8 mouse cellular contexts compared by ENCODE assay signal in genomic region chr16:30603531-30603842, GRCm38 (mm10). TPM values are rescaled to one million over a fixed set of nuclear protein-coding genes. Genes with fewer than 3 reads are reported as not detected.
A peak's percentile ranks its signal among the peaks of the same experiment; 100 is the strongest.
DNase-seq lines count a peak whose midpoint lies in the region; ATAC-seq and TF ChIP-seq lines count a peak whose summit lies in the region.

No protein-coding gene starts in this region.

- no peak for ATAC-seq in forebrain, embryonic 11.5 days (replicated peaks; ENCODE audit: low FRiP score)
- ATAC-seq in forebrain, embryonic 16.5 days = no peak
- no peak for ATAC-seq in heart, embryonic 12.5 days (ENCODE audit: insufficient number of reproducible peaks, low FRiP score)
- no peak for ATAC-seq in liver, embryonic 11.5 days (replicated peaks; ENCODE audit: low FRiP score)
- no peak for ATAC-seq in stomach, postnatal 0 days (ENCODE audit: low FRiP score, low TSS enrichment)
- no peak for ATAC-seq in erythroid progenitor cell, adult 5-6 weeks (replicated peaks; ENCODE audit: low FRiP score, poor library complexity, severe bottlenecking)

- H3K4me2 ChIP-seq in forebrain, embryonic 11.5 days (ENCODE audit: low read depth, low read length, severe bottlenecking) = no peak overlapping the region
- H3K4me2 ChIP-seq in forebrain, embryonic 16.5 days (ENCODE audit: low read length) = no peak overlapping the region
- peak overlapping the region; percentile 57 for H3K4me2 ChIP-seq in heart, embryonic 12.5 days
- H3K4me2 ChIP-seq in liver, embryonic 11.5 days = peak overlapping the region; percentile 81
- peak overlapping the region; percentile 81 for H3K4me2 ChIP-seq in stomach, postnatal 0 days (replicated peaks; ENCODE audit: low read depth)

- no peak for DNase-seq in forebrain, embryonic 11.5 days (ENCODE audit: low spot score)
- DNase-seq in ES-CJ7 (ENCODE audit: low read depth, low spot score) = peak; percentile 37
- DNase-seq in liver, embryonic 11.5 days (ENCODE audit: low spot score) = no peak
- DNase-seq in stomach, postnatal 0 days (ENCODE audit: low spot score) = no peak
- no peak for DNase-seq in left cerebral cortex, postnatal 36 days (ENCODE audit: low spot score in 2 of 2)

- H3K27ac ChIP-seq in forebrain, embryonic 11.5 days (ENCODE audit: low read depth, low read length) = peak overlapping the region; percentile 25; the same call in 1 of the 2 replicates
- H3K27ac ChIP-seq in forebrain, embryonic 16.5 days (ENCODE audit: low read length) = no peak overlapping the region
- 0 out of 2 replicates have a peak overlapping the region, but pooled peaks have one; percentile 17 for H3K27ac ChIP-seq in heart, embryonic 12.5 days (ENCODE audit: poor library complexity, severe bottlenecking)
- H3K27ac ChIP-seq in liver, embryonic 11.5 days (ENCODE audit: low read depth, low read length) = no peak overlapping the region
- H3K27ac ChIP-seq in stomach, postnatal 0 days (replicated peaks) = peak overlapping the region; percentile 73

- no peak overlapping the region for H3K4me3 ChIP-seq in forebrain, embryonic 11.5 days (ENCODE audit: low read depth, low read length)
- no peak overlapping the region for H3K4me3 ChIP-seq in forebrain, embryonic 16.5 days (replicated peaks; ENCODE audit: low read length)
- no peak overlapping the region for H3K4me3 ChIP-seq in heart, embryonic 12.5 days
- no peak overlapping the region for H3K4me3 ChIP-seq in liver, embryonic 11.5 days (ENCODE audit: low read depth, low read length)
- no peak overlapping the region for H3K4me3 ChIP-seq in stomach, postnatal 0 days (ENCODE audit: low read depth, low read length)

- intact Hi-C loops in left cerebral cortex, postnatal 36 days (cut with DNase I) = loop anchor here (5.0 kb wide), 1 partner anchor 69 kb away; no protein-coding TSS in a partner anchor

- no peaks in the 10 kb centered on the region for H3K9me3 ChIP-seq in forebrain, embryonic 11.5 days (ENCODE audit: control insufficient read depth, low read length)
- H3K9me3 ChIP-seq in forebrain, embryonic 16.5 days (ENCODE audit: control insufficient read depth, low read length) = peaks cover 2% of the 10 kb centered on the region; the same call in 1 of the 2 replicates
- H3K9me3 ChIP-seq in heart, embryonic 12.5 days (replicated peaks) = no peaks in the 10 kb centered on the region
- no peaks in the 10 kb centered on the region for H3K9me3 ChIP-seq in liver, embryonic 11.5 days (ENCODE audit: control insufficient read depth, low read length)
- no peaks in the 10 kb centered on the region for H3K9me3 ChIP-seq in stomach, postnatal 0 days (ENCODE audit: control insufficient read depth, low read length)

- TF ChIP-seq CTCF in stomach, postnatal 0 days (IDR thresholded peaks at IDR 0.05; ENCODE audit: low read depth) = no peak

- no peaks in the 10 kb centered on the region for H3K36me3 ChIP-seq in forebrain, embryonic 11.5 days (ENCODE audit: control insufficient read depth, insufficient read depth, low read length)
- H3K36me3 ChIP-seq in forebrain, embryonic 16.5 days (ENCODE audit: control insufficient read depth, insufficient read depth) = no peaks in the 10 kb centered on the region
- no peaks in the 10 kb centered on the region for H3K36me3 ChIP-seq in heart, embryonic 12.5 days
- no peaks in the 10 kb centered on the region for H3K36me3 ChIP-seq in liver, embryonic 11.5 days (ENCODE audit: control insufficient read depth, insufficient read depth, low read length)
- no peaks in the 10 kb centered on the region for H3K36me3 ChIP-seq in stomach, postnatal 0 days (ENCODE audit: control insufficient read depth, insufficient read depth, low read length)

- peaks cover 19% of the 10 kb centered on the region for H3K27me3 ChIP-seq in forebrain, embryonic 11.5 days (ENCODE audit: control insufficient read depth, insufficient read depth, low read length)
- peaks cover 24% of the 10 kb centered on the region for H3K27me3 ChIP-seq in forebrain, embryonic 16.5 days (replicated peaks; ENCODE audit: control insufficient read depth, insufficient read depth, low read length)
- H3K27me3 ChIP-seq in heart, embryonic 12.5 days (replicated peaks) = no peaks in the 10 kb centered on the region
- H3K27me3 ChIP-seq in liver, embryonic 11.5 days (replicated peaks; ENCODE audit: control insufficient read depth, insufficient read depth, low read length) = peaks cover 27% of the 10 kb centered on the region
- no peaks in the 10 kb centered on the region for H3K27me3 ChIP-seq in stomach, postnatal 0 days (ENCODE audit: control insufficient read depth, insufficient read depth, low read length)

- peaks cover 15% of the 10 kb centered on the region for H3K4me1 ChIP-seq in forebrain, embryonic 11.5 days (replicated peaks; ENCODE audit: control insufficient read depth, insufficient read depth, low read length)
- H3K4me1 ChIP-seq in forebrain, embryonic 16.5 days (replicated peaks; ENCODE audit: control insufficient read depth, insufficient read depth, low read length) = peaks cover 30% of the 10 kb centered on the region
- H3K4me1 ChIP-seq in heart, embryonic 12.5 days (replicated peaks) = peaks cover 42% of the 10 kb centered on the region
- H3K4me1 ChIP-seq in liver, embryonic 11.5 days (replicated peaks; ENCODE audit: control insufficient read depth, insufficient read depth, low read length) = peaks cover 24% of the 10 kb centered on the region
- peaks cover 6% of the 10 kb centered on the region; the same call in 1 of the 2 replicates for H3K4me1 ChIP-seq in stomach, postnatal 0 days (replicated peaks; ENCODE audit: control insufficient read depth, insufficient read depth)

- TF ChIP-seq EP300 in stomach, postnatal 0 days (optimal IDR thresholded peaks at IDR 0.05) = no peak

- 74% methylated on average over 9 of the region's 9 CpGs for WGBS in forebrain, embryonic 11.5 days
- WGBS in forebrain, embryonic 16.5 days = 64% methylated on average over 9 of the region's 9 CpGs
- WGBS in heart, embryonic 12.5 days = 64% methylated on average over 9 of the region's 9 CpGs
- 65% methylated on average over 9 of the region's 9 CpGs for WGBS in liver, embryonic 11.5 days
- 50% methylated on average over 9 of the region's 9 CpGs for WGBS in stomach, postnatal 0 days

- no peak overlapping the region for H3K9ac ChIP-seq in forebrain, embryonic 11.5 days (ENCODE audit: low read length)
- no peak overlapping the region for H3K9ac ChIP-seq in forebrain, embryonic 16.5 days (replicated peaks; ENCODE audit: low read depth, low read length)
- no peak overlapping the region for H3K9ac ChIP-seq in heart, embryonic 12.5 days
- no peak overlapping the region for H3K9ac ChIP-seq in liver, embryonic 11.5 days (ENCODE audit: low read depth, low read length)
- peak overlapping the region; percentile 31; the same call in 1 of the 2 replicates for H3K9ac ChIP-seq in stomach, postnatal 0 days (ENCODE audit: low read length)

RNA-seq across cellular contexts. Expression of gene Fam43a, which starts 4.0 kb away (rescaled TPM):
- 5.7 and 6.8 TPM in 2 replicates for polyA plus RNA-seq in forebrain, embryonic 11.5 days (2014; fragmentation: Nextera tagmentation; extraction: Ambion mirVana)
- 11.3 and 12.4 TPM in 2 replicates for polyA plus RNA-seq in forebrain, embryonic 16.5 days (2015; fragmentation: Nextera tagmentation; extraction: Ambion mirVana)
- polyA plus RNA-seq in heart, embryonic 12.5 days (2016; fragmentation: Nextera tagmentation; extraction: Ambion mirVana) = 14.5 and 15.4 TPM in 2 replicates
- 6.2 and 7.2 TPM in 2 replicates for polyA plus RNA-seq in liver, embryonic 11.5 days (2014; fragmentation: Nextera tagmentation; extraction: Ambion mirVana)
- polyA plus RNA-seq in stomach, postnatal 0 days (2015; fragmentation: Nextera tagmentation; extraction: Ambion mirVana) = 13.4 and 14.2 TPM in 2 replicates
- 1.7 and 6.1 TPM in 2 replicates for total RNA-seq in erythroid progenitor cell, adult 5-6 weeks (2015; ENCODE audit: low replicate concordance)
- 2.1 and 2.2 TPM in 2 replicates for total RNA-seq in erythroid progenitor cell, adult 5-6 weeks (2017; ENCODE audit: low replicate concordance)
- total RNA-seq in left cerebral cortex, postnatal 36 days (2021) = 10 to 100 TPM; 14.6 to 15.9 TPM

RNA-seq across cellular contexts. Expression of gene Lsg1, which starts 16.1 kb away (rescaled TPM):
- 77.4 and 80.7 TPM in 2 replicates for polyA plus RNA-seq in forebrain, embryonic 11.5 days (2014; fragmentation: Nextera tagmentation; extraction: Ambion mirVana)
- polyA plus RNA-seq in forebrain, embryonic 16.5 days (2015; fragmentation: Nextera tagmentation; extraction: Ambion mirVana) = 61.1 and 63.1 TPM in 2 replicates
- polyA plus RNA-seq in heart, embryonic 12.5 days (2016; fragmentation: Nextera tagmentation; extraction: Ambion mirVana) = 42.9 and 48.1 TPM in 2 replicates
- 81.0 and 82.2 TPM in 2 replicates for polyA plus RNA-seq in liver, embryonic 11.5 days (2014; fragmentation: Nextera tagmentation; extraction: Ambion mirVana)
- polyA plus RNA-seq in stomach, postnatal 0 days (2015; fragmentation: Nextera tagmentation; extraction: Ambion mirVana) = 33.4 and 33.5 TPM in 2 replicates
- 15.9 and 23.1 TPM in 2 replicates for total RNA-seq in erythroid progenitor cell, adult 5-6 weeks (2015; ENCODE audit: low replicate concordance)
- 28.4 and 39.0 TPM in 2 replicates for total RNA-seq in erythroid progenitor cell, adult 5-6 weeks (2017; ENCODE audit: low replicate concordance)
- total RNA-seq in left cerebral cortex, postnatal 36 days (2021) = 10 to 100 TPM; 20.4 to 21.8 TPM

RNA-seq across cellular contexts. Expression of gene Tmem44, which starts 52.8 kb away (rescaled TPM):
- 26.3 and 30.4 TPM in 2 replicates for polyA plus RNA-seq in forebrain, embryonic 11.5 days (2014; fragmentation: Nextera tagmentation; extraction: Ambion mirVana)
- polyA plus RNA-seq in forebrain, embryonic 16.5 days (2015; fragmentation: Nextera tagmentation; extraction: Ambion mirVana) = 92.5 and 106 TPM in 2 replicates
- 23.8 and 26.9 TPM in 2 replicates for polyA plus RNA-seq in heart, embryonic 12.5 days (2016; fragmentation: Nextera tagmentation; extraction: Ambion mirVana)
- 3.5 and 4.1 TPM in 2 replicates for polyA plus RNA-seq in liver, embryonic 11.5 days (2014; fragmentation: Nextera tagmentation; extraction: Ambion mirVana)
- 3.5 and 4.3 TPM in 2 replicates for polyA plus RNA-seq in stomach, postnatal 0 days (2015; fragmentation: Nextera tagmentation; extraction: Ambion mirVana)
- total RNA-seq in erythroid progenitor cell, adult 5-6 weeks (2015; ENCODE audit: low replicate concordance) = 0.42 TPM in 1 of 2 replicates, not detected in the other
- 5.3 TPM in 1 of 2 replicates, not detected in the other for total RNA-seq in erythroid progenitor cell, adult 5-6 weeks (2017; ENCODE audit: low replicate concordance)
- total RNA-seq in left cerebral cortex, postnatal 36 days (2021) = 10 to 100 TPM; 68.1 to 71.7 TPM

Comparison
In these comparisons a context has a peak if more than half of its experiments do, and no peak if none do; other contexts are left out.
1. H3K27ac ChIP-seq: peak in forebrain, embryonic 11.5 days (single experiment), heart, embryonic 12.5 days (single experiment) and stomach, postnatal 0 days (single experiment); none in forebrain, embryonic 16.5 days (single experiment) and liver, embryonic 11.5 days (single experiment).
2. H3K4me2 ChIP-seq: peak in heart, embryonic 12.5 days (single experiment), liver, embryonic 11.5 days (single experiment) and stomach, postnatal 0 days (single experiment); none in forebrain, embryonic 11.5 days (single experiment) and forebrain, embryonic 16.5 days (single experiment).